ENCODE assay signal across 13 mouse cellular contexts in the genomic region with DNA sequence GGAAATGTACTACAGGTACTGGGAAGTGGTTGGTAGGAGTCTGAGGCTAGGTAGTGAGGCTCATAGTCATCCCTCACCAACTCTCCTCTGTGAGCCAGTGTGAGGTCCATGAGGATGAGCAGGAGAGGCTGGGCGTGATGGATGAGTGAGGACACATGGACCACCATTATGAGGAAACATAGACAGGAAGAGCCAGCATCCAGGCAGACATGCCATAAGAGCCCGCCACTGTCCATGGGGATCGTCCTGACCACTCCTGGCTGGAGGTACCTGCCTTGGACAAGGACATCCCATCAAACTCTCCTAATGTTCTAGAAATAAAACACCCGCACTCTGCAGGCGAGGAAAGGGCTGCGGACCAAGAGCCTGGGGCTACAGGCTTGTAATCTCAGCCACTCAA. TPM values are rescaled to one million over a fixed set of nuclear protein-coding genes. Genes with fewer than 3 reads are reported as not detected.
DNase-seq lines count a peak whose midpoint lies in the region; ATAC-seq and TF ChIP-seq lines count a peak whose summit lies in the region.
"Had no signal": no experiment of that assay in that cellular context is flagged by ENCODE, and none has a peak within 500 bp of the region (broad histone marks: within the 10 kb centered on the region; RNA-seq: fewer than 3 reads in every experiment).

A gene (minus strand): TSS at position 101 of the 400 bp plus-strand sequence.

- no peaks in the 10 kb centered on the region for H3K9me3 ChIP-seq in CH12.LX (replicated peaks; ENCODE audit: low read length)
- H3K9me3 ChIP-seq: embryonic facial prominence, embryonic 10.5 days; embryonic facial prominence, embryonic 12.5 days; forebrain, embryonic 13.5 days; forebrain, embryonic 15.5 days had no signal

- dilution Hi-C loops in CH12.LX (cut with MboI; ENCODE audit: extremely low pct_ligation_motif_present, extremely low pct_unique_long_range_greater_than_20kb, low sequenced_read_pairs), result no loop called here

- no peak for DNase-seq in cerebellum, adult 11-12 months
- no peak for DNase-seq in spleen, adult 2 months (ENCODE audit: low read depth in 1 of 2, low spot score in 2 of 2)
- DNase-seq in spleen, postnatal 10 days (ENCODE audit: low spot score in 2 of 2), result no peak
- no peak for DNase-seq in CH12.LX (ENCODE audit: extremely low read depth)
- DNase-seq in layer of hippocampus, postnatal 14 days (ENCODE audit: low spot score in 2 of 2), result no peak

- TF ChIP-seq POLR2A in spleen, adult 2 months (IDR thresholded peaks at IDR 0.05; ENCODE audit: low read depth, low read length), result no peak
- no peak for TF ChIP-seq POLR2A in CH12.LX (IDR thresholded peaks at IDR 0.05; ENCODE audit: low read depth, low read length)

- 93% methylated on average over 6 of the region's 6 CpGs for WGBS in spleen, adult 2 months

- no peak for TF ChIP-seq CTCF in spleen, adult 2 months (IDR thresholded peaks at IDR 0.05; ENCODE audit: extremely low read depth, insufficient read depth, insufficient read length, insufficient replicate concordance)
- TF ChIP-seq CTCF in CH12.LX (conservative IDR thresholded peaks at IDR 0.05 in 1 of 2, IDR thresholded peaks at IDR 0.05 in 1 of 2; ENCODE audit: low read depth in 2 of 2, low read length in 2 of 2), result no peak

- no peaks in the 10 kb centered on the region for H3K79me2 ChIP-seq in CH12.LX (replicated peaks; ENCODE audit: control insufficient read depth, extremely low read depth, insufficient read depth, poor library complexity, severe bottlenecking)

- no peaks in the 10 kb centered on the region for H3K27me3 ChIP-seq in spleen, adult 2 months (ENCODE audit: control insufficient read depth, insufficient read depth, low read length)
- H3K27me3 ChIP-seq in CH12.LX (replicated peaks), result no peaks in the 10 kb centered on the region

- in situ Hi-C loops in CH12.LX (cut with MboI; ENCODE audit: low pct_ligation_motif_present, low pct_unique_long_range_greater_than_20kb, low sequenced_read_pairs), result loop anchor here (5.0 to 10.0 kb wide), 2 partner anchors 56 to 392 kb away; a partner anchor contains a TSS

- H3K36me3 ChIP-seq in spleen, adult 2 months (ENCODE audit: control insufficient read depth, insufficient read depth, low read length), result no peaks in the 10 kb centered on the region
- no peaks in the 10 kb centered on the region for H3K36me3 ChIP-seq in CH12.LX (replicated peaks in 1 of 2; ENCODE audit: control insufficient read depth in 1 of 2, insufficient read depth in 1 of 2, low read length in 1 of 2)
- H3K36me3 ChIP-seq: embryonic facial prominence, embryonic 10.5 days; embryonic facial prominence, embryonic 12.5 days; forebrain, embryonic 15.5 days; G1E had no signal

- H3K4me3 ChIP-seq in spleen, adult 2 months (ENCODE audit: extremely low read depth, insufficient read depth, insufficient read length), result no peak within 1 kb of the TSS
- peak within 1 kb of the TSS in 1 of 3 experiments; percentile 16 for H3K4me3 ChIP-seq in CH12.LX (replicated peaks in 1 of 3; ENCODE audit: low read depth in 2 of 3, low read length in 2 of 3, poor library complexity in 1 of 3)
- H3K4me3 ChIP-seq: embryonic facial prominence, embryonic 10.5 days; embryonic facial prominence, embryonic 12.5 days; forebrain, embryonic 13.5 days; forebrain, embryonic 15.5 days had no signal

- H3K27ac ChIP-seq in spleen, adult 2 months (ENCODE audit: insufficient read depth, low read length), result peak within 1 kb of the TSS; percentile 83
- peak within 1 kb of the TSS; percentile 80 for H3K27ac ChIP-seq in CH12.LX (ENCODE audit: insufficient read depth, low read depth)
- H3K27ac ChIP-seq: embryonic facial prominence, embryonic 10.5 days; embryonic facial prominence, embryonic 12.5 days; forebrain, embryonic 13.5 days; forebrain, embryonic 15.5 days had no signal

- TF ChIP-seq EP300 in CH12.LX (IDR thresholded peaks at IDR 0.05; ENCODE audit: low read length), result no peak

- H3K9ac ChIP-seq in CH12.LX (ENCODE audit: insufficient read depth, low read depth), result no peak within 1 kb of the TSS
- H3K9ac ChIP-seq: embryonic facial prominence, embryonic 12.5 days; forebrain, embryonic 13.5 days; forebrain, embryonic 15.5 days; forebrain, postnatal 0 days had no signal

- H3K4me2 ChIP-seq in CH12.LX (ENCODE audit: insufficient read depth, low read depth, poor library complexity, severe bottlenecking), result peak within 1 kb of the TSS; percentile 46
- H3K4me2 ChIP-seq: embryonic facial prominence, embryonic 12.5 days; forebrain, embryonic 13.5 days; forebrain, embryonic 15.5 days had no signal

- H3K4me1 ChIP-seq in spleen, adult 2 months (ENCODE audit: control insufficient read depth, insufficient read depth, insufficient read length), result peaks cover 18% of the 10 kb centered on the region; the same call in 1 of the 2 replicates
- H3K4me1 ChIP-seq in CH12.LX (ENCODE audit: control insufficient read depth in 1 of 2, insufficient read depth in 2 of 2), result peaks cover 18 to 53% of the 10 kb centered on the region in 2 experiments

- ATAC-seq in cerebellum, adult (ENCODE audit: insufficient number of reproducible peaks, low FRiP score, low TSS enrichment), result 0 out of 2 replicates have a peak, but pooled peaks have one; percentile 3
- ATAC-seq: activated CD4-positive, CD25-positive, alpha-beta regulatory T cell, adult 4 months had no signal

- no peak for TF ChIP-seq RAD21 in CH12.LX (IDR thresholded peaks at IDR 0.05; ENCODE audit: low read depth, low read length)

TF ChIP-seq in CH12.LX, 34 proteins besides CTCF, POLR2A, EP300 and RAD21:
- TF ChIP-seq ZNF384 (IDR thresholded peaks at IDR 0.05; ENCODE audit: low read depth, low read length) (no peak), GABPA (IDR thresholded peaks at IDR 0.05; ENCODE audit: insufficient replicate concordance, low read depth, low read length) (no peak), USF1 (IDR thresholded peaks at IDR 0.05; ENCODE audit: low read depth, low read length) (no peak), MEF2A (IDR thresholded peaks at IDR 0.05; ENCODE audit: borderline replicate concordance, low read depth, low read length) (no peak)

RNA-seq across cellular contexts. Expression of the gene that starts here (rescaled TPM):
- polyA plus RNA-seq in spleen, adult 2 months (2012; rRNA removed), result 2.1 and 2.7 TPM in 2 replicates
- total RNA-seq in CH12.LX (2012; rRNA removed) (0.30 and 0.34 TPM in 2 replicates), CH12.LX (2014; rRNA removed) (0.04 and 0.20 TPM in 2 replicates)
- polyA plus RNA-seq in CH12.LX (2012; ENCODE audit: insufficient read length, low read depth), result 0.73 and 0.75 TPM in 2 replicates
- 1 to 10 TPM; 3.3 to 4.0 TPM for total RNA-seq in layer of hippocampus, postnatal 14 days (2021)
- polyA plus RNA-seq: G1E had no signal
